9 mouse cellular contexts compared by ENCODE assay signal in genomic region chr1:172297611-172298537, GRCm38 (mm10). TPM values are rescaled to one million over a fixed set of nuclear protein-coding genes. Genes with fewer than 3 reads are reported as not detected.
DNase-seq lines count a peak whose midpoint lies in the region; ATAC-seq and TF ChIP-seq lines count a peak whose summit lies in the region.
"Had no signal": no experiment of that assay in that cellular context is flagged by ENCODE, and none has a peak within 500 bp of the region (broad histone marks: within the 10 kb centered on the region; RNA-seq: fewer than 3 reads in every experiment).

Gene Atp1a2, minus strand, starts transcription at chr1:172298064.

- H3K9ac ChIP-seq in heart, embryonic 12.5 days = peak within 1 kb of the TSS; percentile 65

- DNase-seq in left cerebral cortex, adult 18-20 months (ENCODE audit: low spot score in 2 of 2) = peak in 1 of 2 experiments; percentile 66
- no peak for DNase-seq in left cerebral cortex, adult 11 months (ENCODE audit: low spot score)
- no peak for DNase-seq in forebrain, embryonic 10.5 days (ENCODE audit: extremely low spot score, low spot score)
- peak in 1 of 2 experiments; percentile 75 for DNase-seq in layer of hippocampus, postnatal 10 days (ENCODE audit: low spot score in 2 of 2)
- peak; percentile 56 for DNase-seq in lung, postnatal 36 days
- no peak for DNase-seq in thymus, adult 18-20 months

- TF ChIP-seq POLR2A in small intestine, adult 2 months (IDR thresholded peaks at IDR 0.05; ENCODE audit: low read depth, low read length) = no peak

- no peak for TF ChIP-seq CTCF in small intestine, adult 2 months (IDR thresholded peaks at IDR 0.05; ENCODE audit: extremely low read depth, insufficient read length, insufficient replicate concordance, low read depth, low read length)

- peak; percentile 51 for ATAC-seq in heart, embryonic 12.5 days (ENCODE audit: insufficient number of reproducible peaks, low FRiP score)

- peak within 1 kb of the TSS; percentile 31 for H3K4me3 ChIP-seq in forebrain, embryonic 10.5 days
- H3K4me3 ChIP-seq in heart, embryonic 12.5 days = peak within 1 kb of the TSS; percentile 47
- H3K4me3 ChIP-seq in small intestine, adult 2 months (ENCODE audit: low read depth, low read length) = peak within 1 kb of the TSS; percentile 55

- H3K4me2 ChIP-seq in heart, embryonic 12.5 days = peak within 1 kb of the TSS; percentile 68

- H3K9me3 ChIP-seq in forebrain, embryonic 10.5 days = no peaks in the 10 kb centered on the region
- H3K9me3 ChIP-seq in heart, embryonic 12.5 days (replicated peaks) = no peaks in the 10 kb centered on the region

- H3K4me1 ChIP-seq in forebrain, embryonic 10.5 days = peaks cover 77% of the 10 kb centered on the region
- H3K4me1 ChIP-seq in heart, embryonic 12.5 days (replicated peaks) = peaks cover 75% of the 10 kb centered on the region
- no peaks in the 10 kb centered on the region for H3K4me1 ChIP-seq in small intestine, adult 2 months (ENCODE audit: control insufficient read depth, insufficient read depth, insufficient read length, low read length)

- peaks cover 59% of the 10 kb centered on the region for H3K27me3 ChIP-seq in forebrain, embryonic 10.5 days (ENCODE audit: poor library complexity, severe bottlenecking)
- no peaks in the 10 kb centered on the region for H3K27me3 ChIP-seq in heart, embryonic 12.5 days (replicated peaks)
- H3K27me3 ChIP-seq in small intestine, adult 2 months (ENCODE audit: control insufficient read depth, insufficient read depth, low read length) = no peaks in the 10 kb centered on the region

- WGBS in forebrain, embryonic 10.5 days = 18% methylated on average over 15 of the region's 16 CpGs
- WGBS in heart, embryonic 12.5 days = 8% methylated on average over 16 of the region's 16 CpGs
- 26% methylated on average over 16 of the region's 16 CpGs for WGBS in small intestine, adult 2 months

- H3K36me3 ChIP-seq in forebrain, embryonic 10.5 days (replicated peaks) = no peaks in the 10 kb centered on the region
- peaks cover 4% of the 10 kb centered on the region; the same call in 1 of the 2 replicates for H3K36me3 ChIP-seq in heart, embryonic 12.5 days
- no peaks in the 10 kb centered on the region for H3K36me3 ChIP-seq in small intestine, adult 2 months (ENCODE audit: control insufficient read depth, insufficient read depth, low read length)

- peak within 1 kb of the TSS; percentile 72 for H3K27ac ChIP-seq in forebrain, embryonic 10.5 days
- peak within 1 kb of the TSS; percentile 81 for H3K27ac ChIP-seq in heart, embryonic 12.5 days (ENCODE audit: poor library complexity, severe bottlenecking)
- peak within 1 kb of the TSS; percentile 77 for H3K27ac ChIP-seq in small intestine, adult 2 months (ENCODE audit: insufficient read depth, low read depth, low read length)

RNA-seq across cellular contexts. Expression of gene Atp1a2, which starts in this region (rescaled TPM):
- total RNA-seq in left cerebral cortex, adult 18-20 months (2021) = 100 to 1,000 TPM; 588 to 687 TPM
- polyA plus RNA-seq in forebrain, embryonic 10.5 days (2016; fragmentation: Nextera tagmentation; extraction: Ambion mirVana) = 0.86 and 2.0 TPM in 2 replicates
- 23.4 and 25.9 TPM in 2 replicates for polyA plus RNA-seq in heart, embryonic 12.5 days (2016; fragmentation: Nextera tagmentation; extraction: Ambion mirVana)
- total RNA-seq in layer of hippocampus, postnatal 10 days (2021) = 100 to 1,000 TPM; 472 TPM
- 2.7 and 3.5 TPM in 2 replicates for polyA plus RNA-seq in small intestine, adult 2 months (2012; rRNA removed)
- total RNA-seq: MEL had no signal
